Mouse (Mus musculus): Measurements from ENCODE around the gene Add2. TPM values are rescaled to one million over a fixed set of nuclear protein-coding genes. Genes with fewer than 3 reads are reported as not detected.

The Add2 gene
- polyA plus RNA-seq, 2 experiments, result 54.9 to 73.5 TPM

DNA sequence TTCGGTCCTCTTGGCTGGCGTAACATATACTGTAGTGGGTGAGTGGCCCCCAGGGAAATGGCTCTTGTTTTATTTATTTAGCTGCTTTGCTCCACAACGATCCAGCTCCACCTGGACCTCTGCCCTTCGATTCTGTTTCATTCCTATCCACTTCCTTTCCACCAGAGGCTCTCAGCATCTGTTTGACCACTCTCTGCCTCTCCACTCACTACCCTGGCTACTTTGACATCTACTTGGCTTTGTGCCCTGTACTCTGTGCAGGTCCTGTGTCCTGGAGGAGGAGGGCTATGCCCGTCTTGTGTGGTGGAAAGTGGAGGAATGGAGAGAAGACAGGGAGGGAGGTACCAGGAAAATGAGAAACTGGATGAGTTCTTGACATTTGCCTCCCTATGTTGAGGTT, 33.7 kb downstream of the Add2 start:
- WGBS (ENCODE audit: insufficient replicate concordance), result 65% methylated on average over 5 of the region's 5 CpGs
- Histone ChIP-seq H3K4me2 (ENCODE audit: low read depth) (no peak overlapping the region), H3K9me3 (ENCODE audit: control insufficient read depth, low read length) (no peaks in the 10 kb centered on the region), H3K9ac (replicated peaks) (no peak overlapping the region), H3K36me3 (replicated peaks; ENCODE audit: control insufficient read depth, insufficient read depth, low read depth) (no peaks in the 10 kb centered on the region), H3K4me1 (replicated peaks; ENCODE audit: control insufficient read depth in 2 of 2, insufficient read depth in 2 of 2, low read length in 1 of 2) (no peaks in the 10 kb centered on the region), H3K27me3 (ENCODE audit: control insufficient read depth, insufficient read depth, low read length) (peaks cover 2% of the 10 kb centered on the region; the same call in 1 of the 2 replicates), H3K27ac (no peak overlapping the region), H3K4me3 (ENCODE audit: insufficient read depth in 1 of 2, low read depth in 2 of 2, low read length in 2 of 2) (no peak overlapping the region)
- DNase-seq (ENCODE audit: low read depth in 3 of 3, low spot score in 3 of 3) (no peak), ATAC-seq (ENCODE audit: insufficient read depth) (no peak)
- TF ChIP-seq EP300 (IDR thresholded peaks at IDR 0.05; ENCODE audit: low read depth) (no peak), CTCF (IDR thresholded peaks at IDR 0.05; ENCODE audit: low read depth) (no peak)

- WGBS (ENCODE audit: insufficient replicate concordance), result 89% methylated on average over 2 of the region's 2 CpGs
Measured at GRCm38 (mm10) chr6:86062684-86063083, 34.2 kb downstream of the Add2 start.

DNA sequence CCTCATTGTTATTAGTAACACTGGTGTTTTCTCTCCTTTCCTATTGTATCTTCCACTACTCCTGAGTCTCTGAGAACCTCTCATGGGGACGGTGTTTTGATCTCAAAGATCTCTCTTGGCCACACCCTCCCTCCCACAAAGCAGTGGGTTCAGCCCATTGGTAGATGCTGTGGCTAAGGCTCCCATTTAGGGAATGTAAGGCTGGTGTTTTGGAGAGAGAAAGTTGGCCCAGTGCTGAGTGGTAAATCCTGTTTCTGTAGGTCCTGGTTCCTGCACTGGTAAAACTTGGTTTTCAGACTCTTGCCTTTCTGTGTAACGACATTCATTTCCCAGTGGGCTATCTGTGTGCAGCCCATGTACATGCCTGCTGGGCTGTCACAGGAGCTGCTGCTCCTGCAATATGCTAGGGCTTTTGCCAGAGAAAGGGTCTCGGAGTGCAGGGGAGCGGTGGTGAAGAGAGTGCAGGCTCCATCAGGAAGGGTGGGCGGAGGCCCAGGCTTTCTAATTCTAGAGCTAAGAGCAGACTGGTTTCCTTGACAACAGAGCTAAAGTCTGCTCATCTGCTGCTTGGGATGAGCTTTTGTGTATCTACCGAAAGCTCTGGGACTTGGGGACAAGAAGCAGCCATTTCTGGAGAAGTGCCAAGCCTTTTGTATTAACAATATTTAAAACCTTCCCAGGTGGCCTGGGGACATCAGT, 36.0 kb downstream of the Add2 start:
- Histone ChIP-seq H3K9me3 (ENCODE audit: control insufficient read depth, low read length) (no peaks in the 10 kb centered on the region), H3K27me3 (ENCODE audit: control insufficient read depth, insufficient read depth, low read length) (no peaks in the 10 kb centered on the region), H3K4me3 (ENCODE audit: insufficient read depth in 1 of 2, low read depth in 2 of 2, low read length in 2 of 2) (no peak overlapping the region), H3K4me1 (replicated peaks; ENCODE audit: control insufficient read depth in 2 of 2, insufficient read depth in 2 of 2, low read length in 1 of 2) (peaks cover under 1% of the 10 kb centered on the region in 2 experiments), H3K27ac (no peak overlapping the region), H3K36me3 (replicated peaks; ENCODE audit: control insufficient read depth, insufficient read depth, low read depth) (no peaks in the 10 kb centered on the region), H3K9ac (replicated peaks) (no peak overlapping the region), H3K4me2 (ENCODE audit: low read depth) (no peak overlapping the region)
- DNase-seq (ENCODE audit: low read depth in 3 of 3, low spot score in 3 of 3), result no peak
- no peak for TF ChIP-seq CTCF (IDR thresholded peaks at IDR 0.05; ENCODE audit: low read depth)
- TF ChIP-seq EP300 (IDR thresholded peaks at IDR 0.05; ENCODE audit: low read depth), result no peak
- ATAC-seq (ENCODE audit: insufficient read depth), result no peak
- WGBS (ENCODE audit: insufficient replicate concordance), result 57% methylated on average over 6 of the region's 6 CpGs

More at GRCm38 (mm10) chr6:86062684-86063083, 34.2 kb downstream of the Add2 start:
- no peak overlapping the region for H3K4me2 ChIP-seq (ENCODE audit: low read depth)
- no peaks in the 10 kb centered on the region for H3K4me1 ChIP-seq (replicated peaks; ENCODE audit: control insufficient read depth in 2 of 2, insufficient read depth in 2 of 2, low read length in 1 of 2)
- no peak overlapping the region for H3K9ac ChIP-seq (replicated peaks)
- H3K4me3 ChIP-seq (ENCODE audit: insufficient read depth in 1 of 2, low read depth in 2 of 2, low read length in 2 of 2), result no peak overlapping the region
- peaks cover 2% of the 10 kb centered on the region; the same call in 1 of the 2 replicates for H3K27me3 ChIP-seq (ENCODE audit: control insufficient read depth, insufficient read depth, low read length)
- H3K27ac ChIP-seq, result no peak overlapping the region
- TF ChIP-seq CTCF (IDR thresholded peaks at IDR 0.05; ENCODE audit: low read depth), result no peak
- TF ChIP-seq EP300 (IDR thresholded peaks at IDR 0.05; ENCODE audit: low read depth), result no peak
- DNase-seq (ENCODE audit: low read depth in 3 of 3, low spot score in 3 of 3) (no peak), ATAC-seq (ENCODE audit: insufficient read depth) (no peak)
- H3K36me3 ChIP-seq (replicated peaks; ENCODE audit: control insufficient read depth, insufficient read depth, low read depth), result no peaks in the 10 kb centered on the region
- no peaks in the 10 kb centered on the region for H3K9me3 ChIP-seq (ENCODE audit: control insufficient read depth, low read length)

DNA sequence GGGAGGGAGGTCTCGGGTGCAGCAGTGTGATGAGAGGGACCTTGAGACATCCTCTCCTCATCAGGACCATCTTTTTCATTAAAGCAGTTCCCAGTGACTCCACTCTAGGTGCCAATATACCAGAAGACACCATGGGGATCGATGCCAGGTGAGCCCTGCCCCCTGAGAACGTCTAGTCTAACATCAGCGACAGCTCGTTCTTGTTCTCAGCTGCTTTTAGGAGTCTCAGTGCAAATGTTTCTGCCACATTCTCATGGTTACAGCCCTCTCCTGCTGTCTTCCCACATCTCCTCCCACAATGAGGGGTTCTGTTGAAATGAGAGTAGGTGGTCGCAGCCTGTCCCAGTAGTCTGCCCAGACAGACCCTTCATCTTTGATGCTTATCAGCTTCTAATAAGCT, 38.2 kb downstream of the Add2 start:
- Histone ChIP-seq H3K4me3 (ENCODE audit: insufficient read depth in 1 of 2, low read depth in 2 of 2, low read length in 2 of 2) (no peak overlapping the region), H3K4me2 (ENCODE audit: low read depth) (no peak overlapping the region), H3K27me3 (ENCODE audit: control insufficient read depth, insufficient read depth, low read length) (no peaks in the 10 kb centered on the region), H3K27ac (no peak overlapping the region), H3K36me3 (replicated peaks; ENCODE audit: control insufficient read depth, insufficient read depth, low read depth) (no peaks in the 10 kb centered on the region), H3K4me1 (replicated peaks; ENCODE audit: control insufficient read depth in 2 of 2, insufficient read depth in 2 of 2, low read length in 1 of 2) (peaks cover 12 to 14% of the 10 kb centered on the region in 2 experiments), H3K9ac (replicated peaks) (no peak overlapping the region), H3K9me3 (ENCODE audit: control insufficient read depth, low read length) (no peaks in the 10 kb centered on the region)
- TF ChIP-seq CTCF (IDR thresholded peaks at IDR 0.05; ENCODE audit: low read depth), result no peak
- no peak for TF ChIP-seq EP300 (IDR thresholded peaks at IDR 0.05; ENCODE audit: low read depth)
- ATAC-seq (ENCODE audit: insufficient read depth), result no peak
- no peak for DNase-seq (ENCODE audit: low read depth in 3 of 3, low spot score in 3 of 3)
- WGBS (ENCODE audit: insufficient replicate concordance), result 64% methylated on average over 6 of the region's 6 CpGs

DNA sequence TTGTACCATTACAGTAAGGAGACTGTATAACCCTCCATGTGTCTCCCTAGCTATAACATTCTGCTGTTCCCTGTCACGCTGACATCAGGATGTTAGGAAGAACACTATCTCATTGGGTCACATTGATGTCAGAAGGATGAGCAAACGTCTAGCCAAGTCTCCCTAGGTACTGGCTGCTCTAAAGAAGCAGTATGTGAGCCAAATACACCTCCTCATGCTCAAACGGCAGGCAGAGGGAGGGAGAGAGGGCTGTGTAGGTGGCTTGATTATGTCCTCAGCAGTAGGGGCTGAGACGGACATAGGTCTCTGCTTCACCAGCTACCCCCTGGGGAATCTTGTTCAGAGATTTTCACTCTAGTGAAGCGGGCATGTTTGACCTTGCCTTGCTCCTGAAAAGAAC, 38.7 kb downstream of the Add2 start:
- WGBS (ENCODE audit: insufficient replicate concordance), result 51% methylated on average over 5 of the region's 5 CpGs
- Histone ChIP-seq H3K4me2 (ENCODE audit: low read depth) (no peak overlapping the region), H3K9me3 (ENCODE audit: control insufficient read depth, low read length) (no peaks in the 10 kb centered on the region), H3K4me1 (replicated peaks; ENCODE audit: control insufficient read depth in 2 of 2, insufficient read depth in 2 of 2, low read length in 1 of 2) (peaks cover 12 to 14% of the 10 kb centered on the region in 2 experiments), H3K9ac (replicated peaks) (no peak overlapping the region), H3K27me3 (ENCODE audit: control insufficient read depth, insufficient read depth, low read length) (no peaks in the 10 kb centered on the region), H3K36me3 (replicated peaks; ENCODE audit: control insufficient read depth, insufficient read depth, low read depth) (no peaks in the 10 kb centered on the region), H3K4me3 (ENCODE audit: insufficient read depth in 1 of 2, low read depth in 2 of 2, low read length in 2 of 2) (no peak overlapping the region), H3K27ac (no peak overlapping the region)
- ATAC-seq (ENCODE audit: insufficient read depth) (no peak), DNase-seq (ENCODE audit: low read depth in 3 of 3, low spot score in 3 of 3) (no peak)
- TF ChIP-seq CTCF (IDR thresholded peaks at IDR 0.05; ENCODE audit: low read depth) (no peak), EP300 (IDR thresholded peaks at IDR 0.05; ENCODE audit: low read depth) (no peak)
